Mouse (Mus musculus) midbrain, embryonic 16.5 days (tissue): ENCODE measurements around the gene Megf8. TPM values are rescaled to one million over a fixed set of nuclear protein-coding genes. Genes with fewer than 3 reads are reported as not detected.

ENCODE experiments used
- ATAC-seq: fragments of 200-750 bp; cut with Nextera tagmentation; 2 replicates; pipeline ENCODE4 v1.8.0; 2017; ENCODE audit warnings: moderate TSS enrichment
- H3K27ac ChIP-seq: fragments of 300-500 bp; sonication (generic); 2 replicates; pipeline ENCODE4 v1.5.1; 2014; ENCODE audit warnings: mild to moderate bottlenecking, low read length, mixed read lengths
- H3K27me3 ChIP-seq: fragments of 300-500 bp; sonication (generic); 2 replicates; pipeline ENCODE4 v1.6.1; 2014; ENCODE audit warnings: low read depth, low read length, mixed read lengths; ENCODE audit not compliant: control insufficient read depth, insufficient read depth
- H3K36me3 ChIP-seq: fragments of 300-500 bp; sonication (generic); 2 replicates; pipeline ENCODE4 v1.6.1; 2014; ENCODE audit warnings: mild to moderate bottlenecking, low read length, moderate library complexity, mixed read lengths; ENCODE audit not compliant: control insufficient read depth, insufficient read depth
- H3K4me1 ChIP-seq: fragments of 300-500 bp; sonication (generic); 2 replicates; pipeline ENCODE4 v1.6.1; 2014; ENCODE audit warnings: mild to moderate bottlenecking, low read length, mixed read lengths; ENCODE audit not compliant: control insufficient read depth, insufficient read depth
- H3K4me2 ChIP-seq: fragments of 300-500 bp; sonication (generic); 2 replicates; pipeline ENCODE4 v1.6.1; 2014; ENCODE audit warnings: mild to moderate bottlenecking, low read length, mixed read lengths
- H3K4me3 ChIP-seq: fragments of 300-500 bp; sonication (generic); 2 replicates; pipeline ENCODE4 v1.5.1; 2014; ENCODE audit warnings: low read depth, mild to moderate bottlenecking, low read length, moderate library complexity, mixed read lengths
- H3K9ac ChIP-seq: fragments of 300-500 bp; sonication (generic); 2 replicates; pipeline ENCODE4 v1.6.1; 2014; ENCODE audit warnings: low read depth, low read length, mixed read lengths
- H3K9me3 ChIP-seq: fragments of 300-500 bp; sonication (generic); replicated peaks from 2 replicates; pipeline ENCODE4 v1.6.1; 2014; ENCODE audit warnings: mild to moderate bottlenecking, low read length, mixed read lengths; ENCODE audit not compliant: control insufficient read depth, poor library complexity, severe bottlenecking
- WGBS: fragments of 180-500 bp; shearing (Covaris S2); extraction: QIAGEN DNeasy Blood & Tissue Kit; methylation state at CpG from one replicate; pipeline ENCODE4 v1.1.7; 2014; 5-methylcytosine and 5-hydroxymethylcytosine counted together
- polyA plus RNA-seq: library from polyadenylated mRNA; unstranded; fragments of >200 nt; fragmentation: Nextera tagmentation; extraction: Ambion mirVana; gene quantifications from 2 replicates; pipeline ENCODE4 v1.2.1, GENCODE M21; 2015

Gene Megf8
- polyA plus RNA-seq, 1 experiment from 2014 or later = 23.2 TPM

GRCm38 (mm10) chr7:25387811-25388440, 71.0 kb downstream of the Megf8 start:
- H3K4me3 ChIP-seq = no peak overlapping the region
- peaks cover 19% of the 10 kb centered on the region for H3K36me3 ChIP-seq
- no peak overlapping the region for H3K4me2 ChIP-seq
- H3K9ac ChIP-seq = no peak overlapping the region
- no peaks in the 10 kb centered on the region for H3K9me3 ChIP-seq
- WGBS = 94% methylated on average over 18 of the region's 18 CpGs
- no peak for ATAC-seq
- no peak overlapping the region for H3K27ac ChIP-seq
- H3K4me1 ChIP-seq = peaks cover 8% of the 10 kb centered on the region
- no peaks in the 10 kb centered on the region for H3K27me3 ChIP-seq

- H3K9ac ChIP-seq = no peak overlapping the region
- H3K27me3 ChIP-seq = no peaks in the 10 kb centered on the region
- peaks cover 16% of the 10 kb centered on the region for H3K4me1 ChIP-seq
- no peak for ATAC-seq
- no peaks in the 10 kb centered on the region for H3K9me3 ChIP-seq
- no peak overlapping the region for H3K4me3 ChIP-seq
- H3K4me2 ChIP-seq = no peak overlapping the region
- no peak overlapping the region for H3K27ac ChIP-seq
- peaks cover 15% of the 10 kb centered on the region for H3K36me3 ChIP-seq
- WGBS = 85% methylated on average over 7 of the region's 7 CpGs
Observed at GRCm38 (mm10) chr7:25388916-25389315, 72.0 kb downstream of the Megf8 start.

- Histone ChIP-seq H3K9me3 (no peaks in the 10 kb centered on the region), H3K27me3 (no peaks in the 10 kb centered on the region), H3K9ac (peak overlapping the region; percentile 35; the same call in 1 of the 2 replicates), H3K27ac (no peak overlapping the region), H3K4me2 (no peak overlapping the region), H3K36me3 (peaks cover 11% of the 10 kb centered on the region), H3K4me3 (no peak overlapping the region), H3K4me1 (peaks cover 25% of the 10 kb centered on the region)
- ATAC-seq = no peak
- WGBS = 31% methylated on average over 8 of the region's 8 CpGs
Observed at GRCm38 (mm10) chr7:25390054-25390770, 73.2 kb downstream of the Megf8 start.

GRCm38 (mm10) chr7:25390986-25391385, 74.0 kb downstream of the Megf8 start:
- Histone ChIP-seq H3K27me3 (no peaks in the 10 kb centered on the region), H3K36me3 (peaks cover 11% of the 10 kb centered on the region), H3K4me1 (peaks cover 25% of the 10 kb centered on the region), H3K9me3 (no peaks in the 10 kb centered on the region), H3K9ac (no peak overlapping the region), H3K4me2 (no peak overlapping the region), H3K27ac (no peak overlapping the region), H3K4me3 (no peak overlapping the region)
- 61% methylated on average over 2 of the region's 2 CpGs for WGBS
- ATAC-seq = no peak

- no peak overlapping the region for H3K9ac ChIP-seq
- no peaks in the 10 kb centered on the region for H3K9me3 ChIP-seq
- H3K27ac ChIP-seq = no peak overlapping the region
- no peak overlapping the region for H3K4me2 ChIP-seq
- H3K4me3 ChIP-seq = no peak overlapping the region
- 72% methylated on average over 2 of the region's 2 CpGs for WGBS
- peaks cover 28% of the 10 kb centered on the region for H3K4me1 ChIP-seq
- no peak for ATAC-seq
- no peaks in the 10 kb centered on the region for H3K27me3 ChIP-seq
- H3K36me3 ChIP-seq = peaks cover 11% of the 10 kb centered on the region
Observed at GRCm38 (mm10) chr7:25391856-25392453, 75.0 kb downstream of the Megf8 start.

- Histone ChIP-seq H3K36me3 (peaks cover 5% of the 10 kb centered on the region), H3K4me1 (peaks cover 28% of the 10 kb centered on the region), H3K27ac (no peak overlapping the region), H3K27me3 (no peaks in the 10 kb centered on the region), H3K9ac (peak overlapping the region; percentile 33; the same call in 1 of the 2 replicates), H3K9me3 (no peaks in the 10 kb centered on the region), H3K4me2 (peak overlapping the region; percentile 6; the same call in 1 of the 2 replicates), H3K4me3 (no peak overlapping the region)
- WGBS = 38% methylated on average over 7 of the region's 7 CpGs
- ATAC-seq = no peak
Observed at GRCm38 (mm10) chr7:25392851-25393250, 75.9 kb downstream of the Megf8 start.

GRCm38 (mm10) chr7:25393451-25394210, 76.7 kb downstream of the Megf8 start:
- ATAC-seq = no peak
- Histone ChIP-seq H3K9ac (no peak overlapping the region; the same call in 1 of the 2 replicates), H3K4me1 (peaks cover 28% of the 10 kb centered on the region), H3K4me3 (no peak overlapping the region), H3K4me2 (peak overlapping the region; percentile 61), H3K27ac (no peak overlapping the region), H3K36me3 (no peaks in the 10 kb centered on the region), H3K9me3 (no peaks in the 10 kb centered on the region), H3K27me3 (no peaks in the 10 kb centered on the region)
- 69% methylated on average over 8 of the region's 8 CpGs for WGBS

- Histone ChIP-seq H3K4me3 (peak overlapping the region; percentile 62), H3K27me3 (no peaks in the 10 kb centered on the region), H3K9ac (peak overlapping the region; percentile 70), H3K4me2 (peak overlapping the region; percentile 61), H3K4me1 (peaks cover 28% of the 10 kb centered on the region), H3K27ac (peak overlapping the region; percentile 71), H3K36me3 (no peaks in the 10 kb centered on the region), H3K9me3 (no peaks in the 10 kb centered on the region)
- 24% methylated on average over 7 of the region's 7 CpGs for WGBS
- ATAC-seq = no peak
Observed at GRCm38 (mm10) chr7:25394754-25395153, 77.8 kb downstream of the Megf8 start.
